Mouse (Mus musculus) embryonic facial prominence, embryonic 14.5 days (tissue): ENCODE data around the gene Il1rl1. TPM values are rescaled to one million over a fixed set of nuclear protein-coding genes. Genes with fewer than 3 reads are reported as not detected.

Experiments used
- ATAC-seq: fragments of 200-750 bp; cut with Nextera tagmentation; 2 replicates; pipeline ENCODE4 v1.8.0; 2017; ENCODE audit warnings: low read depth, moderate number of reproducible peaks, moderate TSS enrichment
- DNase-seq: peaks from one replicate; pipeline ENCODE4 v3.0.0-alpha.2; 2015; ENCODE audit warnings: low spot score
- H3K27ac ChIP-seq: fragments of 300-500 bp; sonication (generic); replicated peaks from 2 replicates; pipeline ENCODE4 v1.5.1; 2014; ENCODE audit warnings: low read depth, mild to moderate bottlenecking, low read length, moderate library complexity
- H3K27me3 ChIP-seq: fragments of 300-500 bp; sonication (generic); replicated peaks from 2 replicates; pipeline ENCODE4 v1.6.1; 2014; ENCODE audit warnings: low read length; ENCODE audit not compliant: control insufficient read depth, insufficient read depth
- H3K36me3 ChIP-seq: fragments of 300-500 bp; sonication (generic); 2 replicates; pipeline ENCODE4 v1.6.1; 2014; ENCODE audit warnings: low read length, mixed read lengths; ENCODE audit not compliant: control insufficient read depth, insufficient read depth
- H3K4me1 ChIP-seq: fragments of 300-500 bp; sonication (generic); 2 replicates; pipeline ENCODE4 v1.6.1; 2014; ENCODE audit warnings: antibody characterized with exemption, low read length; ENCODE audit not compliant: control insufficient read depth, insufficient read depth
- H3K4me2 ChIP-seq: fragments of 300-500 bp; sonication (generic); 2 replicates; pipeline ENCODE4 v1.6.1; 2014; ENCODE audit warnings: low read depth, mild to moderate bottlenecking, low read length, moderate library complexity, mixed read lengths
- H3K4me3 ChIP-seq: fragments of 300-500 bp; sonication (generic); 2 replicates; pipeline ENCODE4 v1.5.1; 2014; ENCODE audit warnings: low read depth, mild to moderate bottlenecking, low read length
- H3K9ac ChIP-seq: fragments of 300-500 bp; sonication (generic); 2 replicates; pipeline ENCODE4 v1.6.1; 2014; ENCODE audit warnings: low read depth, mild to moderate bottlenecking, low read length, moderate library complexity, mixed read lengths
- H3K9me3 ChIP-seq: fragments of 300-500 bp; sonication (generic); 2 replicates; pipeline ENCODE4 v1.6.1; 2016; ENCODE audit warnings: low read length; ENCODE audit not compliant: control insufficient read depth
- WGBS: fragments of 180-500 bp; shearing (Covaris S2); extraction: QIAGEN DNeasy Blood & Tissue Kit; methylation state at CpG from one replicate; pipeline ENCODE4 v1.1.7; 2014; 5-methylcytosine and 5-hydroxymethylcytosine counted together
- polyA plus RNA-seq: library from polyadenylated mRNA; unstranded; fragments of >200 nt; fragmentation: Nextera tagmentation; extraction: Ambion mirVana; gene quantifications from 2 replicates; pipeline ENCODE4 v1.2.1, GENCODE M21; 2014

The Il1rl1 gene
- polyA plus RNA-seq, 1 experiment from 2014 or later, result 3.2 TPM

GRCm38 (mm10) chr1:40399639-40400038, 29.7 kb upstream of the Il1rl1 start:
- WGBS, result 93% methylated on average over 6 of the region's 6 CpGs
- Histone ChIP-seq H3K36me3 (no peaks in the 10 kb centered on the region), H3K4me1 (no peaks in the 10 kb centered on the region), H3K27ac (no peak overlapping the region), H3K9ac (no peak overlapping the region), H3K27me3 (no peaks in the 10 kb centered on the region), H3K9me3 (no peaks in the 10 kb centered on the region), H3K4me3 (no peak overlapping the region), H3K4me2 (no peak overlapping the region)
- ATAC-seq (no peak), DNase-seq (no peak)

GRCm38 (mm10) chr1:40404682-40405081, 24.7 kb upstream of the Il1rl1 start:
- ATAC-seq (no peak), DNase-seq (no peak)
- Histone ChIP-seq H3K4me3 (no peak overlapping the region), H3K9me3 (no peaks in the 10 kb centered on the region), H3K27ac (no peak overlapping the region), H3K27me3 (no peaks in the 10 kb centered on the region), H3K4me1 (no peaks in the 10 kb centered on the region), H3K4me2 (no peak overlapping the region), H3K9ac (no peak overlapping the region), H3K36me3 (no peaks in the 10 kb centered on the region)
- 77% methylated on average over 7 of the region's 7 CpGs for WGBS

GRCm38 (mm10) chr1:40409882-40410281, 19.5 kb upstream of the Il1rl1 start:
- 54% methylated on average over 1 of the region's 1 CpGs for WGBS
- Histone ChIP-seq H3K4me2 (no peak overlapping the region), H3K36me3 (no peaks in the 10 kb centered on the region), H3K9ac (no peak overlapping the region), H3K9me3 (no peaks in the 10 kb centered on the region), H3K4me3 (no peak overlapping the region), H3K27me3 (no peaks in the 10 kb centered on the region), H3K4me1 (no peaks in the 10 kb centered on the region), H3K27ac (no peak overlapping the region)
- ATAC-seq (no peak), DNase-seq (no peak)

- H3K4me1 ChIP-seq, result no peaks in the 10 kb centered on the region
- no peaks in the 10 kb centered on the region for H3K36me3 ChIP-seq
- no peaks in the 10 kb centered on the region for H3K27me3 ChIP-seq
- no peak overlapping the region for H3K4me2 ChIP-seq
- no peak overlapping the region for H3K4me3 ChIP-seq
- WGBS, result 100% methylated on average over 1 of the region's 1 CpGs
- H3K9me3 ChIP-seq, result no peaks in the 10 kb centered on the region
- no peak overlapping the region for H3K27ac ChIP-seq
- no peak overlapping the region for H3K9ac ChIP-seq
- no peak for ATAC-seq
- DNase-seq, result no peak
Observed at GRCm38 (mm10) chr1:40413039-40413438, 16.3 kb upstream of the Il1rl1 start.

GRCm38 (mm10) chr1:40414276-40414675, 15.1 kb upstream of the Il1rl1 start:
- no peak for DNase-seq
- H3K27ac ChIP-seq, result no peak overlapping the region
- 73% methylated on average over 7 of the region's 7 CpGs for WGBS
- H3K9ac ChIP-seq, result no peak overlapping the region
- ATAC-seq, result no peak
- H3K4me3 ChIP-seq, result no peak overlapping the region
- H3K4me1 ChIP-seq, result no peaks in the 10 kb centered on the region
- no peaks in the 10 kb centered on the region for H3K36me3 ChIP-seq
- no peaks in the 10 kb centered on the region for H3K9me3 ChIP-seq
- no peak overlapping the region for H3K4me2 ChIP-seq
- no peaks in the 10 kb centered on the region for H3K27me3 ChIP-seq

- Histone ChIP-seq H3K36me3 (no peaks in the 10 kb centered on the region), H3K9ac (no peak overlapping the region), H3K9me3 (no peaks in the 10 kb centered on the region), H3K4me2 (no peak overlapping the region), H3K4me1 (no peaks in the 10 kb centered on the region), H3K27me3 (no peaks in the 10 kb centered on the region), H3K4me3 (no peak overlapping the region), H3K27ac (no peak overlapping the region)
- no peak for ATAC-seq
- DNase-seq, result no peak
- WGBS, result 68% methylated on average over 7 of the region's 7 CpGs
Observed at GRCm38 (mm10) chr1:40414863-40415656, 14.3 kb upstream of the Il1rl1 start.

GRCm38 (mm10) chr1:40417034-40417433, 12.3 kb upstream of the Il1rl1 start:
- no peak for DNase-seq
- Histone ChIP-seq H3K4me2 (no peak overlapping the region), H3K27ac (no peak overlapping the region), H3K27me3 (no peaks in the 10 kb centered on the region), H3K4me3 (no peak overlapping the region), H3K9me3 (no peaks in the 10 kb centered on the region), H3K4me1 (no peaks in the 10 kb centered on the region), H3K36me3 (no peaks in the 10 kb centered on the region), H3K9ac (no peak overlapping the region)
- ATAC-seq, result no peak
- 86% methylated on average over 2 of the region's 2 CpGs for WGBS

GRCm38 (mm10) chr1:40418512-40418911, 10.9 kb upstream of the Il1rl1 start:
- 65% methylated on average over 5 of the region's 5 CpGs for WGBS
- no peak overlapping the region for H3K9ac ChIP-seq
- no peak overlapping the region for H3K27ac ChIP-seq
- H3K36me3 ChIP-seq, result no peaks in the 10 kb centered on the region
- no peak overlapping the region for H3K4me2 ChIP-seq
- H3K9me3 ChIP-seq, result no peaks in the 10 kb centered on the region
- no peak overlapping the region for H3K4me3 ChIP-seq
- no peak for DNase-seq
- no peak for ATAC-seq
- H3K27me3 ChIP-seq, result no peaks in the 10 kb centered on the region
- H3K4me1 ChIP-seq, result no peaks in the 10 kb centered on the region

- WGBS, result 84% methylated on average over 6 of the region's 6 CpGs
- ATAC-seq, result no peak
- no peaks in the 10 kb centered on the region for H3K27me3 ChIP-seq
- no peak overlapping the region for H3K9ac ChIP-seq
- no peaks in the 10 kb centered on the region for H3K9me3 ChIP-seq
- no peak overlapping the region for H3K4me3 ChIP-seq
- no peak overlapping the region for H3K27ac ChIP-seq
- H3K4me1 ChIP-seq, result no peaks in the 10 kb centered on the region
- DNase-seq, result no peak
- no peaks in the 10 kb centered on the region for H3K36me3 ChIP-seq
- no peak overlapping the region for H3K4me2 ChIP-seq
Observed at GRCm38 (mm10) chr1:40423892-40424291, 5.5 kb upstream of the Il1rl1 start.
